Mouse (Mus musculus): ENCODE measurements around the gene Glipr2.

Glipr2 gene

DNA sequence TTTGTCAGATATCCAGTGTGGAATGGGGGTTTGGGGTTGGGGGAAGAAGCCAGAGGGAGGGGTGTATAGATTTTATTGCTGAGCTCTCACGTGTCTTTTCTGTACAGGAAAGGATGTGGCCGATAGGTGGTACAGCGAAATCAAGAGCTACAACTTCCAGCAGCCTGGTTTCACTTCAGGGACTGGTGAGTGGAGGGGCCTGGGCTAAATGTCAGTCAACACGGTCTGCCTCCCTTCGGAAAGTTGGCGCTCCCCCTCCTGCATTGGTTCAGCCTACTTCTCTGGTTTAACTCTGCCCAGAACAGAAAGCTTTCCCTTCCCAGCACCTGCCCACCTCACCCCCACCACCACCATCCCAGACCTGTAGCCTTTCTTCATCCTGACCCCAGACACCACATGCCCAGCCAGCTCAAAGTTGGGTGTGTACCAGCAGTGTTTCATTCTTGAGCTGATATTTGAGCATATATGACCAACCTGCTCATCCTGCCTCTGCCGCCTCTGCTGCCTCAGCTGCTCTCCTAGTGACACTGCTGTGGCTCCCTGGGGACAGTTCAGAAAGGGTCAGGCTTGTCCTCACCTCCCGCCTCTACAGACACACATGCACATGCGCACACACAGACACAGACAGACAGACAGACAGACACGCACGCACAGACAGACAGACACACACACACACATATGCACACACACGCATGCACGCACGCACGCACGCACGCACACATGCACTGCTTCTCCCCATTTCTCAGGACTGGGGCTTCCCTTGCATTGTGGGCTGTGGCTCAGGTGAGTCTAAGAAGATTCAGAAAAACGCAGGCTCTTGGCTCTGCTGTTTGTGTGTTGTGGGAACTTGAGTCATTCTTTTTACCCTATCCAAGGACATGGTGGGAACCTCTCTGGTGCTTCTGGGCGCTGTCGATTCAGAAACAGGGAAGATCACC lies 13.5 kb downstream of the Glipr2 start:
- no peak for DNase-seq (ENCODE audit: low spot score in 2 of 2)

DNA sequence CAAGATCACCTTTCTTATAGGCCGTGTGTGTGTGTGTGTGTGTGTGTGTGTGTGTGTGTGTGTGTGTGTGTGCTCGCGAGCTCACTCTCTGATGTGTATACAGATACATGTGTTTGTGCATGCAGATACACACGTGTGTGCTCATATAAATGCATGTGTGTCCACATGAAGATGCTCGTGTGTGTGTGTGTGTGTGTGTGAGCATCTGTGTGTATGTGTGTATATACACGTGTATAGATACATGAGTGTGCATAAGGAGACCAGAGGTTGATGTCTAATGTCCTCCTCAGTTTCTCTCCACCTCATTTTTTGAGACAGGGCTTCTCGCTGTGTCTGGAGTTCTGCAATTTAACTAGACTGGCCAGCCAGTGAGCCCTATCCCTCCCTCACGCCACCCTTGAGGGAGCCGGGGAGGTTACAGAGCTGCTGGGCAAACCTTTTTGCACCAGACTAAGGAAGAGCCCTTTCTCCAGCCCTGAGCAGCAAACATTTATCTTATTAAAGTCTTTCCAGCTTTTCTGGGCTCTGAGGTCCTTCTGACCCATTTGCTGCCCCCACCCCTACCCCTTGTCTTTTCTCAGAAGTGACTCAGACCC lies 14.4 kb downstream of the Glipr2 start:
- no peak for DNase-seq (ENCODE audit: low spot score in 2 of 2)

DNA sequence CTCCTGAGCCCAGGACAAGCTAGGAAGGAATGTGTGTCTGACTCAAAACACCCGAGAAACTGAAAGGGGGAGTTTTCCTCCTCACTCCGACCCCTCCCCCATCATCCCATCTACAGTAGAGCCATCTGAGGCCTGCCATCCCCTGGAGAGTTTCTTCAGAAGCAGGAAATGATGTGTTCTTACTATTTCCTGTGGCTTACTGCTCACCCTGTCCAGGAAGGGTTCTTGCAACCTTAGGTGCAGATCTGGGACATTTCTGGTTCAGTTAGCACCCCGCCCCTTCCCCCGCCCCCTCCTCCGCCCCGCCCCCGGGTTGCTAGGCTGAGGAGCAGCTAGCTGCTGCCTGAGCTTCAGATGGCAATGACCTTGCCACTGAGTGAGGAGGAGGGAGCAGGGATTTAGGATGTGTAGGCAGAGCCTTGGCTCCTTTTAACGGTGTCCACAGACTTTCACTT lies 15.0 kb downstream of the Glipr2 start:
- no peak for DNase-seq (ENCODE audit: low spot score in 2 of 2)

DNA sequence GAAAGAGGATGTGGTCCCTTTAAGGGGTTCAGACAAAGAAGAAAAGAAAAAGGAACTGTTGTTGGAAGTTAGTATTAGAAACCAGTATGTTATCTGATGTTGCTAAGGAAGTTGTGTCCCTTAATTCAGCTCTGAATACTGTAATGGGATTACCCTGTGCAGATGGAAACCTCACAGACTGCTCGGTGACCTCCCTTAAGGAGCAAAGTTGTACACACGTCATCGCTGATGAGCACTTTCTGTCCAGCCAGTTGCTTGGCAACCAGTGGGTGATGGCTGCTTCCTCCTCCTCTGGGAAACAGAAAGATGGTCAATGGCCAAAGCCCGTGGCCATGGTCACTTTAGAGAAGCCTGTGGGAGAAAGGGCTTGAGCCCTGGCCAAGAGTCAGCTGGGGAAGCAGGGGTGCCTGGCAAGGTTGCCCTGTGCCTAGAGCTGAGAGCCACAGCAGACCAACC lies 16.4 kb downstream of the Glipr2 start:
- peak in 1 of 2 experiments; percentile 56 for DNase-seq (ENCODE audit: low spot score in 2 of 2)

DNA sequence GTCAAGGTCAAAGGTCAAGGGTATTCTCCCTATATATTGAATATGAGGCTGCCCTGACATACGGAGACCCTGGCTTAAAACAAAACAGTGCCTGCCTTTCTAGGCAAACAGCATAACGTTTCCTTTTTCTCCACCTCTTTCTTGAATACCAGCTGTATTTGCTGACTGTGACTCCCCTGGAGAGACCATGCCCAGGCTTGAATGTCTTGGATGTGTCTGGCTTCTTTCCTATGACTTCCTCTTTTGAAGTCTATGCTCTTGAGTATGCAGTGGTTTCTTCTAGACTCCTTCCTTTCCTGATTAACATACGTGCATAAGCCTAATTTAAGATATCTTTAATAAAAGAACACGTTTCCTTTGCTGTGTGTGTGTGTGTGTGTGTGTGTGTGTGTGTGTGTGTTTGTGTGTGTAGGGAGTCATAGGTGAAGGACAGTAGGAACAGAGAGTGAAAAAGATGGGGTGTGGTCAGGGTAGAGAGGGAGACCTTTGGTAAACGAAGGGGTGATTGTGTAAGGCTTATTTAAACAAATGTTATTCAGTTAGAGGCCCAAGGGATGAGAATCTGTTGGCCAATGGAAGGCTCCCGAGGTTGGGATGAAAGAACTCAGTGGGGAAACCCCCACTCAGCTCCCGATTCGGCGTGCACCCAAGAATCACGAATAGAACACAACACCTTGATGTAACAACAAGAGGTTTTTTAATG lies 17.9 kb downstream of the Glipr2 start:
- DNase-seq (ENCODE audit: low spot score in 2 of 2): no peak

DNA sequence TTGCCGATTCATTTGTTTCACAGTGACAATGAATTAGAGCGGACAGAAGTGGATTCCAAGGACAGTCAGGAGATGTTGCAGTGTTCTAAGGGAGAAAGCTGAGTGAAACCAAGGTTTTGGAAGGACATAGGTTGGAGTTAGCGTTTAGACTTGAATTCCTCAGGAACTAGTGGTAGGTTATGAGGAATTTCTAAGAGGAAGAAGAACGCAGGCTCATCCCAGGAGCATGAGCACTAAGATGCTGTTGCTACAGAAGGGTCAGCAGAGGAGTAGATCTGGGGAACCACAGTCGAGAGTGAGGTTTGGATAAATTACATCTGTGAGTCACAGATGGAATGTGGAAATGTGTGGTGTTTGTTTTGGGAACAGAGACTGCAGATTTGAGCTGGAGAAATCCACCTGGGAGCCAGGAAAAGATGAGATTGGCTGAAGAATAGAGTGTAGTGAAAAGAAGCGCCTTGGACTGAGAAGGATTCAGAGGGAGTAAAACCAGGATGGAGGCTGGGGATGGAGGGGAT lies 19.1 kb downstream of the Glipr2 start:
- no peak for DNase-seq (ENCODE audit: low spot score in 2 of 2)

DNA sequence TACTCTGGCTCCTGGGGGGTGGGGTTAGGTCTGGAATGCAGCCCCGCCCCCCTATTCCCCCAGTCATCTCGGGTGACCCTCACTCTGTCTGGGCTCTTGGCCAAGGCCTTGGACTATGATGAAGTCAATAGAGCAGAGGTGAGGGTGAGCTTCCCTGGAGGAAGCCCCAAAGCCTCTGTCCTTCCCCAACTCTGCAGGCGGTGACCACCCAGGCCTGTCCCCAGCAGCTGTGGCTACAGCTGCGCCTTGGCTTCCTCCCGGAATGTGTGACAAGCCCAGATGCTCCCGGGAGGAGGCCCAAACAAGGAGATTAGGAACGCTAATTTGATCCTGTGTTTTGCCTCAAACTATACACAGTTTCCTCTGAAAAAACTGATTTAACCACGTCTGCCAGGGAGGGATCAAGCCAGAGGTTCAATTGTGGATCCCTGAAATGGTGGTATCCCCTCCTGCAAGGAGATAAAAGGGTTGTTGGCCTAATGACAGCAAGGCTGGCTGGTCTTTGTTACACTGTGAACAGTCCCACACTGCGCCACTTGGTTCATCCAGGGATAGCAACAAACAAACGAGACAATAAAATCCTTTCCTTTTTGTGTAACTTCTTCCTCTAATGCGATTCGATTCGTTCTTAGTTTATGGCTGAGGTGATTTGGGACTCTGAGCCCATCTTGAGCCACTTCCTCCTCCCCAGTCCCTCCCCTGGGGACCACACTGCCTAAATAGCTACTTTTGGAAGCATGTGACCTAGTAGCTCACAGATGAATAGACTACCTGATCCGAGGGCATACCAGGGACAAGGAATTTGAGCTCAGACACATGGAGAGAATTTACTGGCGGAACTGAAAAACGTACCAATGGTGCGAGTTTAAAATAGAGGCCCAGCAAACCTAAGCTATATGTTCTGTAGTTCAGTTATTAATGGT lies 21.6 kb downstream of the Glipr2 start:
- DNase-seq (ENCODE audit: low spot score in 2 of 2): no peak

DNA sequence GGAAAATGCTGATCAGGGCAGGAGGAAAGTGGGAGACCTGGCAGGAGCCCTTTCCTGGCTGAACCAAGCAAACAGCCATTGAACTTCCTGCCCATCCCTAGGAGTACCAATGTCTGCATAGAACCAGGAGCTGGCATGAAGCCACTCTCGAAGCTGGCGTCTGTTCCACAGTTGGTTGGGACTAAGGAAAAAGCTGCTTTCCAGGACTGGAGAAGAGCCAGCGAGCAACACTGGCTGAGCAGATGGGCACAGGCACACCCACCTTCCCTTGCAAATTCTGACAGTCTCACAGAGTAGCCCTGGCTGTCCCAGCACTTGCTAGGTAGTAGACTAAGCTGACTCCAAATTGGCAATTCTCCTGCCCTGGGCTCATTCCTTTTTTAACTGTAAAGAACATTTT lies 22.5 kb downstream of the Glipr2 start:
- DNase-seq (ENCODE audit: low spot score in 2 of 2): peak; percentile 79 to 82

DNA sequence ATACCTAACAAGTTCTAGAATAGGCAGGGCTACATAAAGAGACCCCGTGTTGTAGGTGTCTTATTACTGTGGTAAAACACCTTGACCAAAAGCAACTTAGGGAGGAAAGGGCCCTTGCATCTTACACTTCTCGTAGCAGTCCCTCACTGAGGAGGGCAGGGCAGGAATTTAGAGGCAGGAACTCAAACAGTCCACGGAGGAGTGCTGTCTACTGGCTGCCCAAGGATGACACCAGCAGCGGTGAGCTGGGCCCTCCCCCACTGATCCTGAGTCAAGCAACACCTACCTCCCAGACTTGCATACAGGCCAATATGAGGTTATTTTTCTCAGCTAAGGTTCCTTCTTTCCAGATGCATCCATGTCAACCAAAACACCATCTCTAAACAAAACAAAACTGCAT lies 23.0 kb downstream of the Glipr2 start:
- no peak for DNase-seq (ENCODE audit: low spot score in 2 of 2)

DNA sequence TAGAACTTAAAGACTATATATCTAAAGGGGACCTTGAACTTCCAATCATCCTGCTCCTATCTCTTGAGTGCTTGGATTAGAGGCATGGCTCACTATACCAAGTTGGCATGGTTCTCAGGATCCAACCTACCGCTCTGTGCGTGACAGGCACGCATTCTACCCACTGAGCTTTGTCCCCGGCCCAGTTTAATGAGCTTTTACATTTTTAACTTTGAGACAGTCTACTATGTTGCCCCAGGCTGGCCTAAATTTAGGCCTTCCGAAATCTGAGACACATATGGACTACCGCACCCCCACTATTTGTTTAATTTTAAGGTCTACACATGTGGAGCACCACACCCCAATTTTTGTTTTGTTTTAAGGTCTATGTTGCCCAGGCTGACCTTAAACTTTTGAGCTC lies 23.6 kb downstream of the Glipr2 start:
- DNase-seq (ENCODE audit: low spot score in 2 of 2): no peak

DNA sequence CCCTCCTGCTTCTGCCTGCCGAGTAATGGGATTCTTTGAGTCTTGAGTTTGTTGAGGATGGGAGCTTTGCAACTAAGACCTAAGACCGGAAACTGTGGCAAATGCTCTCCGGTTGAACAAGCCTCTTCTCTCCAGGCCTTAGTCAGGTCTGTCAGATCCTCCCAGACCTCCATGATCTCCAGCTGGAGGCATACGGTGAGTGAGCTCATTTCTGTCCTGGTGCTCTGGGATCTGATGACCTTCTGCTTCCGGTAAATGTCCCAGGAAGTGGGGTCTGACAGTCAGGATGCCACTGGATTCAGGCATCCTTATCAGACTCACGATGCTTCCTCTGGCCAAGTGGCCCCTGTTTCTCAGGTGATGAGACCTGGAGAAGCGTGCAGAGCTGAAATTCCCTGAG lies 24.1 kb downstream of the Glipr2 start:
- DNase-seq (ENCODE audit: low spot score in 2 of 2): no peak

DNA sequence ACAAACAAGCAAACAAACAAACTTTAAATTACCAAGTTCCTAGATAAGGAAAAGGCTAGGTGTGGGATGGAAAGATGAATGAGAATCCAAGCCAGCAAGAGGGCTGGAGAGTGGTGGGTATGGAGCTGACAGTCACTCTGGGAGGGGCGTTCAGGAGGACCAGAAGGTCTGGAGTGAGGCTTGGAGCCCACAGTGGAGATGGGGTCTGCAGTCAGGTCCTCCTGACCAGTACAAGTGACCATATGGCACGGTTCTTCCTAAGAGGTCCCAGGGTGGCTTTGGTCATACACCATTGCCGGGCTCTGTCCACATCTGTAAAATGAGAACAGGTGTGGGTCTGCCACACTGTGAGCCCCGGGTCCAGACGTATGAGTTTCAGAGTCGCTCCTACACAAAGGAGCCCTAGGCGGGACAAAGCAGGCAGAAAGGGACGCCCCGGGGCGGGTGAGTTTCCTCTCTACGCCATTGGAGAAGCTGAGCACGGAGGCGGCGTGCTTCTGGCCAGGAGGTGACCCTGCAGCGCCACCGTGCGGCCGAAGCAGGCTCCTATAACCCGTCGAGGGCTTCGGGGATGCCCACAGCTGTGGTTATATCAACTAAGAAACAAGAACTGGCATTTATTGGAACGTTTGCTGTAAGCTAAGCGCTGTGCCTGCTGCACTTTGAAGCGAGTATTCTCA lies 25.0 kb downstream of the Glipr2 start:
- peak; percentile 82 to 93 for DNase-seq (ENCODE audit: low spot score in 2 of 2)

DNA sequence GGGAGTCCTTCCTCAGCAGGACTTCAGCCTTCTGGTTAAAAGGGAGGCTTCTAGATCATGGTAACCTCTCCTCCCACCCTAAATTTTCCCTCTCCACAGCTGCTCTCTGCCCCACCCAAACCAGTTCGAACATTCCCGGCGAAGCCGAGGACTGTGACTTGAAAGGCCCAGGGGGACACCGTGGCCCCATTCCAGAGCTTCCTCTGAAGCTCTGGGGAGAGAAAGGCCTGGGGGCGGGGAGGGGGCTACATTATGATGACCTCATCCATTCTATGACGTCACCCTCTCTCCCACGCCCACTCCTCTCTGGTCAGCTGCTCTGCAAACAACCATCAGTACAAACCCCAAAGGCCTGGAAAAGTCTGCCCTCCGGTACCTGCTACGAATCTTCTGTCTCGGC lies 26.0 kb downstream of the Glipr2 start, which contains the start of gene Ccin:
Gene Ccin, plus strand, starts transcription at position 303 of the 400 bp plus-strand sequence.
- no peak for DNase-seq (ENCODE audit: low spot score in 2 of 2)

DNA sequence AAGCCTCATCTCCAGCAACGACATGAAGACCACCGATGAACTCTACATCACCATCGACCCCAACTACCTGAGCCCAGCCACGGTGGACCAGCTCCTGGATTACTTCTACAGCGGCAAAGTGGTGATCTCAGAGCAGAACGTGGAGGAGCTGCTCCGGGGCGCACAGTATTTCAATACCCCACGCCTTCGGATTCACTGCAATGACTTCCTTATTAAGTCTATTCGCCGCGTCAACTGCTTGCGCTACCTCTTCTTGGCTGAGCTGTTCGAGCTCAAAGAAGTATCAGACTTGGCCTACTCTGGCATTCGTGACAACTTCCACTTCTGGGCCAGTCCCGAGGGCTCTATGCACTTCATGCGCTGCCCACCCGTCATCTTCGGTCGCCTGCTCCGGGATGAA lies 26.6 kb downstream of the Glipr2 start:
- no peak for DNase-seq (ENCODE audit: low spot score in 2 of 2)

DNA sequence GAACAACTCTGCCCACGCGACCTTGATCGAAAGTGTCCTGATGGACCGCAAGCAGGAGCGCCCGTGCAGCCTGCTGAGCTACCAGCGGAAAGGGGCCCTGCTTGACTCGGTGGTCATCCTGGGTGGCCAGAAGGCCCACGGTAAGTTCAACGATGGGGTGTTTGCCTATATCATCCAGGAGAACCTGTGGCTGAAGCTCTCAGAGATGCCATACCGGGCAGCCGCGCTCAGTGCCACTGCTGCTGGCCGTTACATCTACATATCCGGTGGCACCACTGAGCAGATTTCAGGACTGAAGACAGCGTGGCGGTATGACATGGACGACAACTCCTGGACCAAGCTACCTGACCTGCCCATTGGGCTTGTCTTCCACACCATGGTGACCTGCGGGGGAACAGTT lies 27.1 kb downstream of the Glipr2 start:
- no peak for DNase-seq (ENCODE audit: low spot score in 2 of 2)

DNA sequence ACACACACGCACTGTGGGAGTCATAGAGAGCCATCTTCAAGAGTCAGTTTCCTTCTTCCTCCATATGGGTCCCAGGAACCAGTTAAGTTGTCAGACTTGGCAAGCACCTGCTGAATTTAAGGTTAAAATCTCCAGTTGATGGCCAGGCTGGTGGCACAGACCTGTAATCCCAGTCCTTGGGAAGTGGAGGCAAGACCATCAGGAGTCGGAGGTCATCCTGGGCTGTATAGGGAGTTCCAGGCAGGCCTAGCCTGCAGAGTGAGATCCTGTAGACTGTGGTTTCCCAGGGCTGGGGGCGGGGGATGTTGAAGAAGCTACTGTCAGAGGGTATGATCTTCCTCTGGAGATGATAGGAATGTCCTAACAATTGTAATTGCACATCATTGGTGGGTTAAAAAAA lies 31.8 kb downstream of the Glipr2 start:
- DNase-seq (ENCODE audit: low spot score in 2 of 2): no peak

DNA sequence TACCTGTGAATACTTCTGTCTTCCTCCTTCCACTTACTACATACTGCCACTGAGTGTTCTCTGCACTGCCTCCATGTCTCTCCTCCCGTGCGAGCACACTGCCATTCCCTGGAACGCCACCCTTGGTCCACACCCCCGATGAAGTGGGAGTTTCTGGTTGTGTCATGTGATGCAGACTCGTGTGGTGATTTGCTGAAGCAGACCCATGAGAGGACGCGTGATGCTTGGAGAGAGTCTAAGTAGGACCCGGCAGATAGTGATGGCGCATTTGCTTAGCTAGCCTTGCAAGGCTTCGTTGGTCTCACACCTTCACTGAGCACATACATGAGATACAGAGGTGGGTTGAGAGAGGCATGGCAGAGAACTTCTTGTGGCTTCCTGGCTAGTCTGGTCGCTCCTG lies 35.9 kb downstream of the Glipr2 start:
- DNase-seq (ENCODE audit: low spot score in 2 of 2): no peak

DNA sequence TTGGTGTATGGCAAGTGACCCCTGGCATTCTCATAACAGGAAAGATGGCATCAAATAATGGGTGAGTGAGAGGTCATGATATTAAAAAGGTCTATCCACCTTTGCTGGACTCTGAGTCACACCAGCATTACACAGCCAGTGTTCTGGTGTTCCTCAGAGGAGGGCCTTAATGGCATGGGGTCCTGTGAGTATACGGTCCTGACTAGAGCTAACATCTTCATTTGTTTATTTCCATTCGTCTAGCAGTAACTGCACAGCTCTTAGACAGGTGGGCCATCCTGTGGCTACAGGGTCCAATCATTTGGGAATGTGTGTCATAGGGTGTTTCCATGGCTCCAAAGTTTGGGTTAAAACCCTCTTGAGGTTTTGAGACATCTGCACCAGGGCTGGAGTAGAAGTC lies 37.1 kb downstream of the Glipr2 start:
- no peak for DNase-seq (ENCODE audit: low spot score in 2 of 2)

DNA sequence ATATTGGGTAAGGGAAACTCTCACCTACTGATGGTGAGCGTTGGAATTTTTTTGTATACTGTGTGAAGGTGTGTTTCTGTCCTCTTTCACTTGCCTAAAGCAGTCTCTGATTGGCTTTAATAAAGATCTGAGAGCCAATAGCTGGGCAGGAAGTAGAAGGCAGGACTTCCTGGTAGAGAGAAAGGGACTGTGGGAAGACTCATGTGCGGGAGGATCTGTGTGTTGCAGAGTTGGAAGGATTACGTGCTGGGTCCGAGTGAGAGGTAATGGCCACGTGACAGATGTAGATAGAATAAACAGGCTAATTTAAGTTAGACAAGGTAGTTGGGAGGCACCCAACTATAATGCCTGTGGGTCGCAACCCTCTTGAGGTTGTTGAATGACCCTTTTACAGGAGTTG lies 46.4 kb downstream of the Glipr2 start:
- DNase-seq (ENCODE audit: low spot score in 2 of 2): no peak

DNA sequence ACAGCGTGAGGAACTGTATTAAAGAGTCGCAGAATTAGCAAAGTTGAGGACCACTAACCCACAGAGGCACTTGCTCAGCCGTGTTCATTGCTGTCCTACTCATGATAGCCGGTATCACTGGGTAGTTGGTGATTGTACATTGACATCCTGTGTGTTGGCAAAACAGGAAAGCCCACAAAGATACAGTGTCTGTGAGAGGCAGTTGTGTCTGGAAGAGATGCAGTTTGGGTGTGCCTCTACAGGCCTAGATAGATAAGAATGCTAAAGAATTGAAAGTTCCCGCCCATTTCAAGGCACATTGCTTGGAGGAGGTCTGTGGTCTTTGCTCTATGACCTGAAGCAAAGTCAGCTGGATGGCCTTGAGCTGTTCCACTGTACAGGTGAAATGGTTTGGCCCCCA lies 46.9 kb downstream of the Glipr2 start, which contains the start of gene Clta:
Gene Clta, plus strand, starts transcription at position 327 of the 400 bp plus-strand sequence.
- no peak for DNase-seq (ENCODE audit: low spot score in 2 of 2)

Measured in frontal cortex, postnatal 14 days (tissue).